Mouse (Mus musculus) embryo, embryonic 9.5 days (tissue): ENCODE measurements at regions not wholly inside any gene's neighbourhood (a gene's known extent, or its start where the extent isn't known, plus 50 kb on each side); places are given as distances from the start of the nearest gene placed in this dataset.

ENCODE experiments used
- DNase-seq: peaks from one replicate; pipeline ENCODE4 v3.0.0-alpha.2; 2017; ENCODE audit errors: extremely low spot score

- no peak for DNase-seq
These were observed 233.0 kb upstream of the A430005L14Rik start for GRCm38 (mm10) chr4:153724045-153724444.

- no peak for DNase-seq
These were observed 229.8 kb upstream of the A430005L14Rik start for GRCm38 (mm10) chr4:153727273-153727672.

- no peak for DNase-seq
These were observed 229.1 kb upstream of the A430005L14Rik start for GRCm38 (mm10) chr4:153727896-153728422.

GRCm38 (mm10) chr4:153738088-153738487 lies 218.9 kb upstream of the A430005L14Rik start:
- no peak for DNase-seq

GRCm38 (mm10) chr4:153742241-153742640 lies 214.8 kb upstream of the A430005L14Rik start:
- DNase-seq: no peak

DNA sequence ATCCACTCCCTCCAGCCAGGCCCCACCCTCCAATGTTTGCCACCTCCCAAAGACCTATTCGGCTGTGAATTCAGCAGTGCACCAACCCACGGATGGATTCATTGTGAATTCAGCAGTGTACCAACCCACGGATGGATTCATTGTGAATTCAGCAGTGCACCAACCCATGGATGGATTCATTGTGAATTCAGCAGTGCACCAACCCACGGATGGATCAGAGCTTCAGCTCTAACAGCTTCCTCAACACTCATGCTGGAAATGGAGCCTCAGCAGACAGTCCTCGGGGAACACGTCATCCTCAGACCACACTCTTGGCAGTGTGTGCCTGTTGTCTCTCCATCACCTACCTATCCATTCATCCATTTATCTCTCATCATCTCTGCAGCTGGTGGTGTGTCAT lies 204.2 kb upstream of the A430005L14Rik start:
- DNase-seq: no peak

DNA sequence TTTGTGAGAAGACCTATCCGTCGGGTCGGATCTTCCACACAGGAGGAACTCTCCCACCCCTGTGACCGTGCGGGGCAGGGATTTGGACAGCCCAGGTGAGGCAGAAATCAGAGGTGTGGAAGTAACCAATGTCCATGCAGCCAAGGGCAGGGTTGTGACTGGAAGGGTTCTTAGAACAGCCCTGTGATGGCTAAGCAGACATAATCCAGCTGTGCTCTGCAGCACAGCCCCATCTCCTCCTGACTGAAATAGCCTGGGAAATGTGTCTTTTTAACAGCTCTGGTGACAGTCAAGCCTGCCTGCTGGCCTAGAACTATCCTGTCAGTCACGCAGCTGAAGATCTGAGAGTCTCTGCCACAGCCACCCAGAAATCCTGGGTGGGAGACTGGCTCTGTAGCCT lies 198.7 kb upstream of the A430005L14Rik start:
- no peak for DNase-seq

- DNase-seq: no peak
These were observed 198.3 kb upstream of the A430005L14Rik start for GRCm38 (mm10) chr4:153758781-153759180.

GRCm38 (mm10) chr4:153760934-153761333 lies 196.1 kb upstream of the A430005L14Rik start:
- DNase-seq: no peak

GRCm38 (mm10) chr4:153763413-153763812 lies 193.6 kb upstream of the A430005L14Rik start:
- no peak for DNase-seq

DNA sequence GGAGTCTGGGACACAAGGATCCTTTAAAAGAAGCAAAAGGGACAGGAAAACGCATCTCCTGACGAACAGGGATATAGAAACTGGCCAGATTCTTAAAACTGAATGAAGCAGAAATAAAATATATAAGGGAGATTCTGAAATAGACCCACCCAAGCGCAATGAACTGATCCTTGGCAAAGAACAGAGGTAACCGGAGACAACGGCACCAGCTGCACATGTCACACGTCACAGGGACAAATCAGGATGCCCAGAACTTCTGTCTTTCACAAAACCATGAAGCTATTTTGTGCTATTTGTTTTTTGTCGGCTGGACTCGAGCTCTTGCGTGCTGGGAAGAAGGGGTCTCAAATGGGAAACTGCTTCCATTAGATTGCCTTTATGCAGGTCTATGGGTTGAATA lies 189.3 kb upstream of the A430005L14Rik start:
- DNase-seq: no peak

- no peak for DNase-seq
These were observed 188.7 kb upstream of the A430005L14Rik start for GRCm38 (mm10) chr4:153768350-153768749.

- DNase-seq: no peak
These were observed 186.4 kb upstream of the A430005L14Rik start for GRCm38 (mm10) chr4:153770675-153771074.

- DNase-seq: no peak
These were observed 176.5 kb upstream of the A430005L14Rik start for GRCm38 (mm10) chr4:153780501-153780900.

DNA sequence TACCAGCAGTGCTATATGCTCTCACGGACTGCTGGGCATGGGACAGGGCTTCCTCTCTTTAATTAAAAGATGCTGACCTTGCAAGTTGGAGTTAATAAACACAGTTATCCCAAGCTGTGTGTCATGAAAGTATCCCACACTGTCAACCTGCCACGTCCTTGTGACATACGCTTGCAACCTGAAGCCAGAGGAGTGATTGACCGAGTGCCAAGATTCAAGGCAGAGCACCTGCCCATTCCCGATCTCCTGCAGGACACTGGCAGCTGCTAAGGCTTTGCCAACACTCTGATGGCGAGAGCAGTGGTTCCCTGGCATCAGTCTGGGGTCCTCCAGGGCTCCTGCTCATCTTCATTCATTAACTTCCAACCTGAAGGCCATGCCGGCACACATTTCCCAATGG lies 175.8 kb upstream of the A430005L14Rik start:
- no peak for DNase-seq

- DNase-seq: no peak
These were observed 175.0 kb upstream of the A430005L14Rik start for GRCm38 (mm10) chr4:153781981-153782521.

GRCm38 (mm10) chr4:153784401-153784800 lies 172.6 kb upstream of the A430005L14Rik start:
- DNase-seq: no peak

GRCm38 (mm10) chr4:153785564-153785963 lies 171.5 kb upstream of the A430005L14Rik start:
- no peak for DNase-seq

DNA sequence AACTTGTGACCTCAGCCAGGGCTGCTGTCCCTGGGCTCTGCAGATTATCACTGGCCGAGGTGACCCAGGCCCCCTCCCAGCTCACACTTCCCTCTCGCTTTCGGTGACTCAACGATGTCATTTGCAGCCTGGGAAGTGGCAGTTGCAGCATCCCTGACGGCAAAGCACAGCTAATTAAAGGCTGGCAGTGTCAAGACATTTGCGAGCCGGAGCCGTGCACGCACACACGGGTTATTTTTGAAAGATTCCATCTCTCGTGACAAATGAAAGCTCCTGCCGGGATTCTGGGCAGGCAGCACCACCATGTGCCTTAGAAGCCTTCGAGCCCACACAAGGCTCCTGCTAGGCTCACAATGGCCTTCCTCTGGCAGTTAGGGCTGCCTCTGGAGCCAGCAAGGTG lies 164.7 kb upstream of the A430005L14Rik start:
- DNase-seq: no peak

DNA sequence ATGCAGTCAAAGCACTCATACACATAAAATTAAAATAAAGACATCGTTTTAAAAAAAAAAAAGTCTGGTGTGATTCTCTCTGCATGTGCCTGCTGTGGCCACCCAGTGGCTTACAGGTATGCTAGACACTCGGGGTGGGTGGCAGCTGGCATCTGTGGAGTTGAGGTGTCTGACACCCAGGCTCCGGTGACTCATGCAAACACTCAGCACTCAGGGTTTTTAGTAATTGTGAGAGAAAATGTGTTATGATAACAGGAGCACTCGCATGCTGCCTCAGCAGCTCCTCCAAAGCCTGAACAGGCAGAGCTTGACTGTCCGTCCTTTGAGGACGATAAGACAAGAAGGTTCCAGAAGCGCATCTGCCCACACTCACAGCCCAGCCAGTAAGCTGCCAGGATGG lies 159.0 kb upstream of the A430005L14Rik start:
- no peak for DNase-seq

DNA sequence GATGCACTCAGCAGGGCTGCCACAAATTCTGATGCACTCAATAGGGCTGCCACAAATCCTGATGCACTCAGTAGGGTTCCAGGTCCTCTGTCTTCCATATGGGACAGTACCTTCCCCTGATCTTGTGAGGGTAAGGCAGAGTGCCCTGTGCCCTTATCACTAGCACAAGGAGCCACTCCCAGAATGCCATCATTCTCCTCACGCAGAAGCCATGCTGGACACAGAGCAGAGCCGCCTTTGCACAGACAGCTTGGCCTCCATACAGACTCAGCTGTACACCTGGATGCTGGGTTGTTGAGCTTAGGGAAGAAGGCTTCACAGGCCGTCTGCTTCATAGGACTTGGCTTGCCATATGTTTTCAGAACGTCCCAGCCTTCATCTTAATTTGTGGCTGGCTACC lies 151.3 kb upstream of the A430005L14Rik start:
- DNase-seq: no peak

GRCm38 (mm10) chr4:153806180-153806692 lies 150.8 kb upstream of the A430005L14Rik start:
- peak; percentile 49 for DNase-seq

DNA sequence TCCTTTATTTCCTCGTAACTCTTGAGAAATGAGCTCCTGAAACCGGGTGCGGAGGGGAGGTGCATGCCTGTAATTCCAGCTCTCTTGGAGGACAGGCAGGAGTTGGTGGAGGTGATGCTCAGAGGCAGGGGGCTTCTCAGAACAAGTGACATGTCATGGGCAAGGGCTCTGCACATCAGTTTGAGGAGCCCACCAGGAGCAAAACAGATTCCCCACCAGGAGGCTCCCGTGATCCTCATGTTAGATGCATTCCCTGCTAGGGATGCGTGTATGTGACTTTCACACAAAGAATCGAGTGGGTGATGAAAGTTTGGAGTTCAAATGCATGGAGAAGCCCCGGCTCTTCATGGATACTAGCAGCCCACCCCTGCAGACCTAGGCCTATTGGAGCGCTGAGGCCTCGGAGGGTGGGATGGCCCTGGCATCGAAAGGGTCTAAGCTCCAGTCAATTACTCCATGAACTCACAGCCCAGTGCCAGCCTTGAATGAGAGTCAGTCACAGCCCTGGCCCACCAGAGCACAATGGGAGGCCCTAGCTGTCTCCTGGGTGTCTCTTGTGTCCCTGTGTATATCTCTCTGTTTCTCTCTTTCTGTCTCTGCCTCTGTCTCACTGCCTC lies 150.1 kb upstream of the A430005L14Rik start:
- DNase-seq: no peak
